Mouse (Mus musculus) spleen, postnatal 14 days (tissue): Measurements from ENCODE around the gene Psen2.
A peak's percentile ranks its signal among the peaks of the same experiment; 100 is the strongest.

Source experiments
- DNase-seq, 2 experiments: peaks; one replicate each; pipeline ENCODE4 v3.0.0; 2021 to 2022; ENCODE audit warnings: low spot score in 2 of 2

The Psen2 gene

DNA sequence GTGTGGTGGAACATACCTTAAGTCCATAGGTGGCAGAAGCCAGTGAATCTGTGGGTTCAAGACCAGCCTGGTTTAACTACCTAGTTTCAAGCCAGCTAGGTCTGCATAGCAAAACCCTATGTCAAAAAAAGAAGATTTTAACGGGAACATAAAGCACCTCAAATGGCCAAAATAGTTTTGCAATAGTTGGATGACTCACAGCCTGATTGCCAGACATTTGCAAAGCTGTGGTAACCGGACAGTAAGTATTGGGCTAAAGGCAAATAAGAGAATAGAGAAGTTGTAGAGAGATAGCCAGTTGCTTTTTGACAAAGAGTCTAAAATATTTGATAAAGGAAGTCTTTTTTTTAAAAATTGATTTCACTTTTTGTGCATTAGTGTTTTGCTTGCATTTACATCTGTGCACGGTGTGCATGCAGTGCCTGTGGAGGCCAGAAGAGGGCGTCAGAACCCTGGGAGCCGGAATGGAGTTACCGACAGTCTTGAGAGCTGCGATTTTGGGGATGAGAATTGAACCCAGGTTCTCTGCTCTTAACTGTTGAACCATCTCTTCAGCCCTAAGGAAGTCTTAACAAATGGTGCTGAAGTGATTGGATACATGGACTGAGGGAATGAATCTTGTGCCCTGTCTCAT, at the start of gene Psen2:
TSS of gene Psen2 (minus strand) at position 75 of the 634 bp plus-strand sequence.
- peak in 1 of 2 experiments; percentile 33 for DNase-seq

GRCm38 (mm10) chr1:180312792-180313311, 49.6 kb upstream of the Psen2 start:
- no peak for DNase-seq

GRCm38 (mm10) chr1:180312286-180312685, 49.0 kb upstream of the Psen2 start:
- no peak for DNase-seq

DNA sequence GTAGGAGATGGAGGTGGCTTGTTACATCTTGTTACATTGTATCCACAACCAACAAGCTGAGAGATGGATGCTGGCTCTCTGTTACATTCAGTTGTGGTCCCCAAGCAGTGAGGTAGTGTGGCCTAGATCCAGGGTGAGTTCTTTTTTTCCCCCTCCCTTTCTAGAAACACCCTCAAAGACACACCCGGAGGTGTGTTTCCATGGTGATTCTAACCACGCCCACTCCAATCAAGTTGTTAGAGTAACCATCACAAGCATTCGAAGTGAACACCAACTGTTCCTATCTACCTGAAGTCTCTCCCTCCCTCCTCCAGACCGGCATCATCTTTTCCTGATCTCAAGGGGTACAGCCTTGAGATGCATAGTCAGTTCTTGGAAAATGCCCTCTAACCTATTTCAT, 45.7 kb upstream of the Psen2 start:
- DNase-seq: no peak

DNA sequence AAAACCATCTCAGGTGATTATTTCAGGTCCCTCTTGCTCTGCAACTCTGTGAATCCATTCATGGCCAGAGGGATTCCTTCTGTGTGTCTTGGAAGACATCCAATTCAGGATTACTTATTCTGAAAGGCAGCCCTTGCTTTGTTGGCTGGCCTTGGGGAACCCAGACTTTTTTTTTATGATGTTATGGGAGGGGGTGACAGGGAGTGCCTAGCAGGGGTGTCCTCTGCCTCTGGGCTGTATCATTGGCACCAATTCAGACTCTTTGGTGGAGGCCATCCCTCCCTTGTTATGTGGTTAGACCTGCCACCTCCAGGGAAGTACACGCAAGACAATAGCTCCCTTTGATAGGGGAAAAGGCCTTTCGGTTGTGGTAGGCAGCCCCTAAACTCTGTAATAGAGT, 44.4 kb upstream of the Psen2 start:
- no peak for DNase-seq

- DNase-seq: no peak
Observed at GRCm38 (mm10) chr1:180306889-180307288, 43.7 kb upstream of the Psen2 start.

DNA sequence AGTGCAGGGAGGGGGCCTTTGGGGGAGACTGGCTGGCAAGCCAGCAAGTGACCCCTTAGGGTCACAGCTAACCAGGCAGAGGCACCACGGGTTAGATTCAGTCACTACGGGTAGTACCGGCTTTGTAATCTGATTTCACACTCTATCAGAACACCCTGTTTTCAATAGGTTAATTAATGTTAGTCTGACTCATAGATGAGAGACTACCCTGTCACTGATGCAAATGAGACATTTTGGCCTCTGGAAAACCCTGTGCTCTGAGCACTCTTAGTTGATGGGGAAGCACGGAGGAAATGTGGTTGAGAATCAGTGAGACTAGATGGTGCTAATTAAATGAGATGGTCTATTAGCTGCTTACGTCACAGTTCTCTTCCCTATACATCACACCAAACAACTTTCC, 40.4 kb upstream of the Psen2 start:
- no peak for DNase-seq

DNA sequence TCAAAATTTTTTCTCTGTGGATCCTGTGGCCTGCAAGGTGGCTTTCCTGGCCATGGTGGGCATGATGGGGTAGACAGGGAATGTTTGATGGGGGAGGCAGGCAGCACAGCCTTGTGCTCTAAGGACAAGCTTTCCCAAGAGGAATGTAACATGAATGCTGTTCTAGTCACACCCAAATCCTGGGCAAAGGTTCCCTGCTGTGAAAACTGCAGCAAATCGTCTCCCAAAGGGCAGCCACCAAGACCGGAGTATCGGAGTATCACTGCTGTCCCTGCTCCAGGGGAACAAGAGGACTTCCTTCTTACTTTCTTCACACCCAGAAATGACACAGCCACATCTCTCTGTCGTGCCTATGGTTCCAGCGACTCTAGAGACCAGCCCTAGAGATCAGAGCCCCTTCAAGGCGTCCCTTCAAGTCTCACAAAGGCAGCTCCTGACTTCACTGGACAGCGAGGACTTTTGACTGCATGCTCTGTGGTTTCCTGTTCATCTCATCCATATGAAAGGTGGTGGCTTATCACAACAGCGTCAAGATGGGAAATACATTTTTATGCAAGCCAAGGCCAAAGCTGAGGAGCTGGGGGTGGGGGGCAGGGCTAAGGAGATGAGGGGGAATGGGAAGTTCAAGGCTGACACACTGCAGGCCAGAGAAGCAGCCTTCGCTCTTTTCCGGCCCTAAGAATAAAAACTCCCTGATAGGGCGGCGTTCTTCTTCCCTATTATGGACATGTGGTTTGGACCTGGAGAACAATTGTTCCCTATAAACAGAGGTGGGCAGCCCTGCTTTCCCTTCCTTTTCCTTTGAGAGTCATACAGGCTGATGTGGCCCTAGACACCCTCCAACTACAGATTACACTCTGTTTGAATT, 39.2 kb upstream of the Psen2 start:
- no peak for DNase-seq

- no peak for DNase-seq
Observed at GRCm38 (mm10) chr1:180300997-180301396, 37.8 kb upstream of the Psen2 start.

- no peak for DNase-seq
Observed at GRCm38 (mm10) chr1:180300292-180300691, 37.1 kb upstream of the Psen2 start.

- no peak for DNase-seq
Observed at GRCm38 (mm10) chr1:180299697-180300096, 36.5 kb upstream of the Psen2 start.

DNA sequence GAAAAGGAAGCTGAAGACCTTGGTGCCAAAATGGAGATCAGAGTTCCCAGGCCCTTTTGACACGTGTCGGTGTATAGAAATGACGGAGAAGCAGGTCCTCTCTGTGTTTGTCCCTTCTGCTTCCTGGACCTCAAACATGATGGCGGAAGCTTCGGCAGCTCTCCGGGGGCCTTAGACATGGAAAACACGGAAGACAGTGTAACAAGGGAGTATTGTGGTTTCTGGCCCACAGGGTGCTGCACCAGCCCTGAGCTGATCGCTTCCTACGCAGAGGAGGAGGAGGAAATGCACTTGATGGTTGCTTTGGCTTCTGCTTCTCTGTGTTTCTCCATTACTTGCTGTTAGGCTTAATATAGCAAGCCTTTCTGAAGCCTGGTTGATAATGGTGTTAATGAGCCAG, 32.9 kb upstream of the Psen2 start:
- DNase-seq: peak in 1 of 2 experiments; percentile 5

DNA sequence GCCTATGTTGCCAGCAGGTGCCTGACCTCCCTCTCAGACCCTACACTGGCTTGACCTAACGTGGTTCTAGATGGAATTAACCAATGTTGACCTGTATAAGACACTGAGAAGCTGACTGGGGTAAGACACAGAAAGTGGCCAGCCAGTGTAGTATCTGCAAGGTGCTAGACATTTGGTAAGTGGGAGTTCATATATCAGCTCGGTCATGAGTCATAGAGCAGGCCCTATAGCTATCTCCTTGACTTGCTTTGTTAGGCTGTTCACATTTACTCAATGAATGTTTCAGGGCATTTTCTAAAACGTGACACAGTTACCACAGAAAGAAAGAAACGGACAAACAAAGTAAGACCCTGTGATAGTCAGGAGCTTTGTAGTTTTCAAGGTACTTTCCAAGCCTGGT, 27.1 kb upstream of the Psen2 start:
- DNase-seq: no peak

- DNase-seq: no peak
Observed at GRCm38 (mm10) chr1:180289788-180290187, 26.6 kb upstream of the Psen2 start.

GRCm38 (mm10) chr1:180288872-180289468, 25.7 kb upstream of the Psen2 start:
- DNase-seq: no peak

DNA sequence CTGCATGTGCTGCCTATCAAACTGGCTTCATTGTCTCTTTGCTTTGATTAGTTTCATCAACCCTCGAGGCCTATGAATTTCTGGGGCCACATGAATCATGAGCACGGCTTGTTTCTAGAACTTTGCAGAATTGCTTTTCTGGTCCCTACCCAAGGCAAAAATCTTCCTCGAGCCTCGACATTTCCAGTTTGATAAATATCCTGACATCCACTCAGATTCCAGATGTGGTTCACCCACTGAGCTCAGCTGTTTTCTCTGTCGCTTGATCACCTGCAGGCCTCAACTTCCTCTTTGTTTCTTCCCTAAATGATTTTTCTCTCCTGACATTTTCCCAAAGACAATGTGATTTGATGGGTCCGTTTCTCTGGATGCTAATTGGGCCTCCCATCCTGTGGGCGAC, 25.0 kb upstream of the Psen2 start:
- no peak for DNase-seq

GRCm38 (mm10) chr1:180286081-180286831, 23.0 kb upstream of the Psen2 start:
- no peak for DNase-seq

DNA sequence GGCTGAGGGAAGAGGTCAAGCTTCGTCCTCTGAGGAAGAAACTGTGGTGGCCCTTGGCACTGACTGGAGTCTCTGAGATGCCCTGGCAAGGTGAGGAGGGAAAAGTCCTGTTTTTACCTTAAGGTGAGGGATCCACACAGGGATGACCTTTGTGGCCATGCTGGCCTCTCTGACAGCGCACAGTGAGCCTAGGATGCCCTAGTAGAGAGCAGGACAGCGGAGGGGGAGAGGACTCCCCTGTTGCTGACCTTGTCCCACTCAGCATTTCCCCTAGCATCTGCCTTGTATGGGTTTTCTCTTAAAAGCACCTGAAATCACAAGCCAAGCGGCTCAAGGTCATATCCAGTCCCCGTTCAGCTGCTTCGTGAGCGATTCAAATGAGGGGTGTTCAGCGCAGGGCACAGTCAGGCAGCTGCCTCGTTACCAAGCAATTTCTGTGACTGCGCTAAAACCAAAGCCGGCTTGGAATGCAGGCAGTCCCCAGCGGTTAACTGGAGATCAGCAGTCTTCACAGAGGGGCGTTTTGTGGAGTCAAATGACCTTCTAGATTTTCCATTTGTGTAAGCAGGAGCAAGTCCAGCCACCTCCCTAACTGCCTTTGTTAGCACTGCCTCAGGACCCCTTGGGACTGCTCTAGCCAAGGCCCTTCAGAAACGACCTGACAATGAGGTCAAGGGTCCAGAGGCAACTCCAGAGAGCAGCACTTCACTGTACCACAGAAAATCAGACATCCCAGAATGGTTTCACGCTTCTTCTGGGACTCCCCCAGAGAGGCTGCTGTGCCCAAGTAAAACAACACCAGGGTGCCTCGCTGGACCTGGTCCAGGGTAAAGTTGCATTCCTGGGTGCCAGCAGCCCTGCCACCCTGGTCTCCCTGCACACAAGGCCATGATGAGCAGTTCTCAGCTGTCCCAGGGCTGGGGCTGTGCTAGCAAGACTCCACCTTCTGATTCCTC, 20.9 kb upstream of the Psen2 start:
- no peak for DNase-seq

- DNase-seq: no peak
Observed at GRCm38 (mm10) chr1:180282581-180282980, 19.3 kb upstream of the Psen2 start.

- peak; percentile 23 to 26 for DNase-seq
Observed at GRCm38 (mm10) chr1:180279648-180280047, 16.4 kb upstream of the Psen2 start.

GRCm38 (mm10) chr1:180277563-180277962, 14.3 kb upstream of the Psen2 start:
- no peak for DNase-seq
